Mouse (Mus musculus): Measurements from ENCODE around the gene Sbno2. TPM values are rescaled to one million over a fixed set of nuclear protein-coding genes. Genes with fewer than 3 reads are reported as not detected.

Gene Sbno2
- polyA plus RNA-seq, 1 experiment from 2014 or later, result 15.0 TPM

GRCm38 (mm10) chr10:80133226-80133849, 28.0 kb upstream of the Sbno2 start:
- no peak overlapping the region for H3K9ac ChIP-seq
- 0 out of 2 replicates have a peak overlapping the region, but pooled peaks have one; percentile 4 for H3K27ac ChIP-seq
- H3K4me2 ChIP-seq, result no peak overlapping the region
- peaks cover 51% of the 10 kb centered on the region for H3K36me3 ChIP-seq
- no peak for ATAC-seq
- H3K4me3 ChIP-seq, result no peak overlapping the region
- no peaks in the 10 kb centered on the region for H3K9me3 ChIP-seq (replicated peaks)
- peaks cover 58% of the 10 kb centered on the region for H3K4me1 ChIP-seq
- 66% methylated on average over 8 of the region's 8 CpGs for WGBS (ENCODE audit: insufficient replicate concordance)
- peaks cover 39% of the 10 kb centered on the region for H3K27me3 ChIP-seq (replicated peaks)

- ATAC-seq, result no peak
- peaks cover 25% of the 10 kb centered on the region for H3K27me3 ChIP-seq (replicated peaks)
- no peaks in the 10 kb centered on the region for H3K9me3 ChIP-seq (replicated peaks)
- WGBS (ENCODE audit: insufficient replicate concordance), result 72% methylated on average over 27 of the region's 27 CpGs
- no peak overlapping the region for H3K4me3 ChIP-seq
- H3K27ac ChIP-seq, result no peak overlapping the region
- H3K9ac ChIP-seq, result no peak overlapping the region
- H3K4me1 ChIP-seq, result peaks cover 51% of the 10 kb centered on the region
- H3K36me3 ChIP-seq, result peaks cover 65% of the 10 kb centered on the region
- peak overlapping the region; percentile 31 for H3K4me2 ChIP-seq
Observed at GRCm38 (mm10) chr10:80131952-80132350, 26.6 kb upstream of the Sbno2 start.

- H3K4me1 ChIP-seq, result peaks cover 51% of the 10 kb centered on the region
- no peak for ATAC-seq
- no peaks in the 10 kb centered on the region for H3K9me3 ChIP-seq (replicated peaks)
- H3K27ac ChIP-seq, result no peak overlapping the region
- H3K9ac ChIP-seq, result no peak overlapping the region
- 49% methylated on average over 55 of the region's 55 CpGs for WGBS (ENCODE audit: insufficient replicate concordance)
- peaks cover 70% of the 10 kb centered on the region for H3K36me3 ChIP-seq
- no peak overlapping the region for H3K4me3 ChIP-seq
- peak overlapping the region; percentile 31 for H3K4me2 ChIP-seq
- H3K27me3 ChIP-seq (replicated peaks), result peaks cover 20% of the 10 kb centered on the region
Observed at GRCm38 (mm10) chr10:80131316-80131951, 26.1 kb upstream of the Sbno2 start.

GRCm38 (mm10) chr10:80130403-80131031, 25.1 kb upstream of the Sbno2 start:
- Histone ChIP-seq H3K9me3 (replicated peaks) (no peaks in the 10 kb centered on the region), H3K36me3 (peaks cover 79% of the 10 kb centered on the region), H3K4me1 (peaks cover 58% of the 10 kb centered on the region), H3K27ac (no peak overlapping the region), H3K9ac (no peak overlapping the region), H3K4me2 (no peak overlapping the region), H3K27me3 (replicated peaks) (peaks cover 11% of the 10 kb centered on the region), H3K4me3 (no peak overlapping the region)
- 81% methylated on average over 18 of the region's 18 CpGs for WGBS (ENCODE audit: insufficient replicate concordance)
- no peak for ATAC-seq

- Histone ChIP-seq H3K4me3 (no peak overlapping the region), H3K9ac (no peak overlapping the region), H3K27ac (no peak overlapping the region; the same call in 1 of the 2 replicates), H3K27me3 (replicated peaks) (peaks cover 4% of the 10 kb centered on the region), H3K36me3 (peaks cover 86% of the 10 kb centered on the region), H3K4me1 (peaks cover 65% of the 10 kb centered on the region), H3K9me3 (replicated peaks) (no peaks in the 10 kb centered on the region), H3K4me2 (no peak overlapping the region)
- whole genome bisulfite sequencing (ENCODE audit: insufficient replicate concordance), result 92% methylated on average over 9 of the region's 9 CpGs
- ATAC-seq, result no peak
Observed at GRCm38 (mm10) chr10:80129846-80130245, 24.5 kb upstream of the Sbno2 start.

GRCm38 (mm10) chr10:80127920-80128319, 22.5 kb upstream of the Sbno2 start:
- Histone ChIP-seq H3K4me3 (no peak overlapping the region), H3K9me3 (replicated peaks) (no peaks in the 10 kb centered on the region), H3K9ac (no peak overlapping the region), H3K27me3 (replicated peaks) (no peaks in the 10 kb centered on the region), H3K36me3 (peaks cover 100% of the 10 kb centered on the region), H3K4me2 (no peak overlapping the region), H3K4me1 (peaks cover 79% of the 10 kb centered on the region), H3K27ac (no peak overlapping the region)
- ATAC-seq, result no peak
- WGBS (ENCODE audit: insufficient replicate concordance), result 92% methylated on average over 8 of the region's 8 CpGs

- peak overlapping the region; percentile 25 for H3K4me3 ChIP-seq
- H3K27me3 ChIP-seq (replicated peaks), result no peaks in the 10 kb centered on the region
- peaks cover 87% of the 10 kb centered on the region for H3K4me1 ChIP-seq
- peak; percentile 90 for ATAC-seq
- peak overlapping the region; percentile 87 for H3K27ac ChIP-seq
- H3K9ac ChIP-seq, result peak overlapping the region; percentile 63
- no peaks in the 10 kb centered on the region for H3K9me3 ChIP-seq (replicated peaks)
- H3K36me3 ChIP-seq, result peaks cover 100% of the 10 kb centered on the region
- 66% methylated on average over 9 of the region's 9 CpGs for WGBS (ENCODE audit: insufficient replicate concordance)
- H3K4me2 ChIP-seq, result peak overlapping the region; percentile 70
Observed at GRCm38 (mm10) chr10:80123932-80124562, 18.7 kb upstream of the Sbno2 start.

- no peak overlapping the region; the same call in 1 of the 2 replicates for H3K27ac ChIP-seq
- WGBS (ENCODE audit: insufficient replicate concordance), result 52% methylated on average over 2 of the region's 2 CpGs
- peaks cover 97% of the 10 kb centered on the region for H3K36me3 ChIP-seq
- H3K4me1 ChIP-seq, result peaks cover 93% of the 10 kb centered on the region
- H3K4me2 ChIP-seq, result no peak overlapping the region
- H3K9me3 ChIP-seq (replicated peaks), result no peaks in the 10 kb centered on the region
- H3K27me3 ChIP-seq (replicated peaks), result no peaks in the 10 kb centered on the region
- no peak for ATAC-seq
- no peak overlapping the region for H3K4me3 ChIP-seq
- no peak overlapping the region for H3K9ac ChIP-seq
Observed at GRCm38 (mm10) chr10:80121639-80122038, 16.3 kb upstream of the Sbno2 start.

GRCm38 (mm10) chr10:80120146-80120545, 14.8 kb upstream of the Sbno2 start:
- Histone ChIP-seq H3K27me3 (replicated peaks) (no peaks in the 10 kb centered on the region), H3K4me2 (peak overlapping the region; percentile 92), H3K4me1 (peaks cover 79% of the 10 kb centered on the region), H3K36me3 (peaks cover 82% of the 10 kb centered on the region), H3K9ac (peak overlapping the region; percentile 49), H3K4me3 (0 out of 2 replicates have a peak overlapping the region, but pooled peaks have one; percentile 2), H3K9me3 (replicated peaks) (no peaks in the 10 kb centered on the region), H3K27ac (peak overlapping the region; percentile 38)
- WGBS (ENCODE audit: insufficient replicate concordance), result 82% methylated on average over 2 of the region's 2 CpGs
- ATAC-seq, result no peak

- Histone ChIP-seq H3K4me3 (peak overlapping the region; percentile 94), H3K9ac (peak overlapping the region; percentile 98), H3K4me2 (peak overlapping the region; percentile 92), H3K4me1 (peaks cover 76% of the 10 kb centered on the region), H3K27me3 (replicated peaks) (no peaks in the 10 kb centered on the region), H3K27ac (peak overlapping the region; percentile 95), H3K9me3 (replicated peaks) (no peaks in the 10 kb centered on the region), H3K36me3 (peaks cover 66% of the 10 kb centered on the region)
- 85% methylated on average over 6 of the region's 6 CpGs for WGBS (ENCODE audit: insufficient replicate concordance)
- ATAC-seq, result no peak
Observed at GRCm38 (mm10) chr10:80118552-80118951, 13.2 kb upstream of the Sbno2 start.

GRCm38 (mm10) chr10:80117736-80118135, 12.4 kb upstream of the Sbno2 start:
- peak overlapping the region; percentile 92 for H3K4me2 ChIP-seq
- H3K9me3 ChIP-seq (replicated peaks), result no peaks in the 10 kb centered on the region
- peaks cover 58% of the 10 kb centered on the region for H3K36me3 ChIP-seq
- peak overlapping the region; percentile 95 for H3K27ac ChIP-seq
- peak overlapping the region; percentile 98 for H3K9ac ChIP-seq
- H3K4me1 ChIP-seq, result peaks cover 71% of the 10 kb centered on the region
- H3K27me3 ChIP-seq (replicated peaks), result no peaks in the 10 kb centered on the region
- WGBS (ENCODE audit: insufficient replicate concordance), result 31% methylated on average over 1 of the region's 1 CpGs
- peak overlapping the region; percentile 94 for H3K4me3 ChIP-seq
- no peak for ATAC-seq

All from liver, embryonic 12.5 days (tissue).